Mouse (Mus musculus) brain, embryonic 18.5 days (tissue): ENCODE data around the gene Rpl18.
A peak's percentile ranks its signal among the peaks of the same experiment; 100 is the strongest.

Experiments used
- DNase-seq: peaks from one replicate; pipeline ENCODE4 v3.0.0-alpha.2; 2012; ENCODE audit warnings: low read depth, low spot score

Gene Rpl18

DNA sequence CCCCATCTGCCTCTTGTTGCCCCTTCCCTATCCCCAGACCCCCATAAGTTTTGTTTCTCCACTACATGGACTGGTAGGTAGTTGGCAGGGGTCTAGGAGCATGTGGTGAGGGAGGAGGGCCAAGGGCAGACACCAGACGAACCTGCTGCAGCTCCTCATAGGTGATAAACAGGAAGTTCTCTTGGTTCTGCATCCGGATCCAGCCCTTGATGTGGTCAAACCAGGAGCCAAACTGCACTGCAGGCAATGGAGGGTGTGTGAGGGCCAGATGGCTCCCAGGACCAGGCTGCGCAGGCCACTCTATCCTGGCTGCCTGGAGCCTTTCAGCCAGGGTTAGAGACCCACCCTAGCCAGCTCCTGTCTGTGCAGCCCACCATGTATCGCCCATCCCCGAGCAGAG is 18.2 kb downstream of the Rpl18 start:
- no peak for DNase-seq

DNA sequence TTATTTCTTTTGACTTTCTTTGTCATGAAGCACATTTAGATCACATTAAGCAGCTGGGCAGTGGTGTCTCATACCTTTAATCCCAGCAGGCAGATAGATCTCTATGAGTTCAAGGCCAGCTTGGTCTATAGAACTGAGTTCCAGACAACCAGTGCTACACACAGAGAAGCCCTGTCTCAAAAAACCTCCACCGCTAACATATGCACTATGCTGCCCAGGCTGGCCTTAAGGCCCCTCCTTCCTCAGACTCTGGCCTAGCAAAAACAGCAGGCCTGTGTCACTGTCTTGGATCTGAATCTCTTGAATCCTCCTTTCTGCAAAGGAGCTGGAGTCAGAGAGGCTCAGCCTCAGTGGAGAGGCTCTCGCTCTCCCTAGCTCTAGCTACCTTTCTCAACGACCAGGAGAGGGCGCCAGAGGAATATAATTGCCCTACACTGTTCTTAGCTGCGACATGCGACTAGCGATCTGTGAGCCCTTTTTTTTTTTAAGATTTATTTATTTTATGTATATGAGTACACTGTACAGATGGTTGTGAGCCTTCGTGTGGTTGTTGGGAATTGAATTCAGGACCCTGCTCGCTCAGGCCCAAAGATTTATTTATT is 24.0 kb downstream of the Rpl18 start:
- peak; percentile 73 for DNase-seq

DNA sequence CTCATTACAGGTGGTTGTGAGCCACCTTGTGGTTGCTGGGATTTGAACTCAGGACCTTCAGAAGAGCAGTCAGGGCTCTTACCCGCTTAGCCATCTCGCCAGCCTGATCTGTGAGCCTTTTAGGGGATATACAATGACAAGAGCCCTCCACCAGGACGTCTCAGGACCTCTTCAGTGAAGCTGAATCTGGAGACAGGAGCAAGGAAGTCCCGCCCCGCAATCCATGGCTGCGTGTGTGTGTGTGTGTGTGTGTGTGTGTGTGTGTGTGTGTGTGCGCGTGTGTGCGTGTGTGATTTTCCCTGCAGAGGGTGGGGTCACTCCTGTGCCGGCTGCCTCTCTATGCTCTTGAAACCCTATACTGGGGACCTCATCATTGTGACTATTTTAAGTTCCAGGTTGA is 24.6 kb downstream of the Rpl18 start:
- no peak for DNase-seq

DNA sequence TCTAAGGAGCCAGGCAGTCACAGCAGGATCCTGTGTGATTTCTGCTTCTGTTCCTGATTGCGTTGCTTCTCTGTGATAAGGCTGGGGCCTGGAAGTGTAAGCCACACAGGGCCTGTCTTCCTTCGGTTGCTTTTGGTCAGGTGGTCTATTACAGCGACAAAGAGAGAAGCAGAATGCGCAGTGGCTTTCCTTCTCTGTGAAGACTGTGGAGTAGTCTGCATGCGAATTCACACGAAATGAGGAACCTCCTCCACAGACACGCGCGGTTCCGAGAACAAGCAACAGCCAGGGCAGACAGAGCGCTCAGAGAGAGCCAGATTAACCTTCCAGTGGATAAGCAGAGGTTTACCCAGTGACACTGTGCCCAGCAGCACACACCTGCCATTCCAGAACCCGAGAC is 26.1 kb downstream of the Rpl18 start:
- DNase-seq, result no peak

DNA sequence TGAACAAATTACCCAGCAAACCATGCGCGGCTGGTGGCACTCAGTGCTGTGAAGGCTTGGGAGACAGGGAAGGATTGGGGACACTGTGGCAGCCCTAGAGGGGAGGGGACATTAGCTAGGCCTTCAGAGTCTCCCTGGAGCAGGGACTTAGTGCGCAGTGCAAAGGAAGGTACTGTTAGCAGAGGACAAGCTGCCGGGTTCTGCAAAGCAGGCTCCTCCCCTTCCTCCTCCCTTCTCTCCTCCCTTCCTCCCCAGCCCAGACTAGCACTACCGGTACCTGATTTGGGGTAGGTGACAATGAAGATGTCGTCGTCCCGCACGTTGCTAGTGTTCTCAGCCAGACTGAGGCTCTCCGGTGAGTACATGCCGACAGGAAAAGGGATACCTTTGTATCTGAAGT is 26.5 kb downstream of the Rpl18 start:
- DNase-seq, result no peak

DNA sequence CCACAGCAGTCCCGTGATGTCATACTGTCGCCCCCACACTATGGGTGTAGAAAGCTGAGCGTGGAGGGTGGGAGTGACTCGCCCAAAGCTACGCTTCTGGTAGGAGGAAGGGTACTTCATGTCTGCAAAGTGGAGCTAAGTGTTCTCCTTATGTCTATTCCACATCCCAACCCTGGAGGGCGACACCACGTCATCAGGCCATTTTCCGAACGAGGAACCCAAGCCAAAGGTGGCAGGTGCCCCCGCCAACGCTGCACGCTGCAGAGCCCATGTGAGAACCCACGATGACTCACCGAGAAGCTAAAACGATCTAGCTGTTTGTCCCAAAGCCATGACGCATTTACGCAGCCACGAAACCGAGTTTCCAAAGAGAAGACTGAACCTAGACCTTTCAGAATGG is 27.1 kb downstream of the Rpl18 start:
- no peak for DNase-seq

DNA sequence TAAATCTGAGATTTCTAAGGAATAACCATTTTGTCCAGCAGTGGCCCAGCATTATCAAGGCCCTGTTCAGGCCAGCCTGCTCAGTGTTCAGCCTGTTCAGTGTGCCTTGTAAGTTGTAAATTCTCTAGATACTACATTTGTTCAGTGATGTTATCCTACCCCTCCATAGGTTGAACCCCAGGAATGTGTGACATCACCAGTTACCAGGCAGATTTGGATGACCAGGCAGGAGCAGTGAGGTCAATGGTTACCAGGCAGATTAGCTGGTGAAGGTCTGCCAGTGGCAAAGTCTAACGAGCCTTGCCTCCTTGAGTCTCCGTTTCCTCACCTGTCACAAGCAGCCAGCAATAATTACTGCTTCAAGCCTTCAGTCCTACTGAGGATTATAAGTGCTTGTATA is 29.1 kb downstream of the Rpl18 start:
- DNase-seq, result no peak

DNA sequence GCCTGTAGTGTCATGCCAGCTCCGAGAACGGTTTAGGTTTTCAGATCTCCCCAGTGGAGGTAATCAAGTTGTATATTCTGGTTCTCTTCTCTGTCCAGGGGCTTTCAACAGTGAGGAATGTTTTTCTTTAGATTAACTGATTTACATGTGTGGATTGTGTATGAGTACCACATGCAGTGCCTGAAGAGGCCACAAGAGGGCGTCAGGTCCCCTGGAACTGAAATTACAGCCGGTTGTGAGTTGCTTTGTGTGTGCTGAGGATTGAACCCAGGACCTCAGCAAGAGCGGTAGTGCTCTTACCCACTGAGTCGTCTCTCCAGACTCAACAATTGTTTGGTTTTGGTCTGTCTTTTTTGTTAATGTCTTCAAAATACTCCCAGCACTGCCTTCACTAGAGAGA is 31.3 kb downstream of the Rpl18 start:
- DNase-seq, result no peak

DNA sequence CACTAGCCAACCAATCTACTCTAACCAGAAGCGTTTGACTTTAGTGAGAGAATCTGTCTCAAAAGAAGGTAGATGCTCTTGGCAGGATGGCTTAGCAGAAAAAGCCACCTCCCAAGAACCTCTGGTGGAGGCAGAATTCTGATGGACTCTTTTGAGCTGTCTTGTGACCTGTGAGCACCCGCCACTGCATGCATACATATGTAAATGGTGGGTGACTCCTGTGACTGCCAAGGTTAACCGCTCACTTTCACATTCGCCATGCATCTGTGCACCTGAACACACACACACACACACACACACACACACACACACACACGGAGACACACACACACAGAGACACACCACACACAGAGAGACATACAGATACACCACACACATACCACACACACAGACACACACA is 32.2 kb downstream of the Rpl18 start:
- no peak for DNase-seq

DNA sequence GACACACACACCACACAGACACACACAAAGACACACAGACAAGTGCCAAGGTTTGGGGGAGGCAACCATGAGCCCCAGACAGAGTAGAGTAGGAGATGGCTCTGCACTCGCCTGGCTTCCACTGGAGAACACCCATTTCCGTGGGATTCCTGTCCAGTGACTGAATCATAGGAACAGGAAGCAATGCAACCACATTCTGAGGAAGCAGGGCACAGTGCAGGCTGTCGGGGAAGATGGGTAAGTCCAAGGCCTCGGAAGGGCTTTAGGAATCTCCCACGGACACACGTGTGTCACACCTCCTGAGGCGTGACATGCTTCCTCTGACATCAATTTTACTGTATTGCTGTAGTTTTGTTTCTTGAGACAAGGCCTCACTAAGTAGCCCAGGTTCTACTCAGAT is 32.9 kb downstream of the Rpl18 start:
- no peak for DNase-seq

DNA sequence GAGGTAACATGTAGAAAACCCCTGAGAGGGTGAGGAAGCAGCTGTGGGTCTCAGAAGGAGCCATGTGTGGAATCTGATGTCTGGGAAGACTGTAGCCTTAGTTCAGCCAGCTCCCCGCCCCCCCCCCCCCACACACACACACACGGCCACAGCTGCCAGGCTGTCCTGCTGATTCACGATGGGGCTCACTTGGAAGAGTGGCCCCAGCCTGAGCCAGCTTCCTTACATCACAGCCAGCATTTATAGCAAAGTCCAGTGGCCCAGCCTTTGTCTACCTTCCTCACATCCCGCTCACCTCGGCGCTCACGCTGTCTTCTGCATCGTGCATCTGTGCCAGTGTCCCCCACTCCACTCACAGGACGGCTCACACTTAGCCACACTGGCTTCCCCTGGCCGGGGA is 34.1 kb downstream of the Rpl18 start:
- DNase-seq, result no peak

DNA sequence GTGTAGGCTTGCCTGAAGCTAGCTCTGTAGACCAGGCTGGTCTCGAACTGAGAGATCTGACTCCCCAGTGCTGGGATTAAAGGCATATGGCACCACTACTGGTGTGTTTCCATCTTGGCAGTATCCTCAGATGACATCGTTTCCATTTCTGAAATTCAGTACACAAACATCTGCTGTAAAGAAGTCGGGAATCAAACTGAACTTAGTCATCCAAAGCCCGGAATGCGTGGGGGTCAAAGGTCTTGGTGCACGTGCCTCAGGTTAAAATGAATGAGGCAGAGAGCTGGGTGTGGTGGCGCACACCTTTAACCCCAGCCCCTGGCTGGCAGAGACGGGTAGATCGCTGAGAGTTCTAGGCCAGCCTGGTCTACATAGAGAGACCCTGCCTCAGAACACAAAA is 34.9 kb downstream of the Rpl18 start:
- DNase-seq, result no peak

DNA sequence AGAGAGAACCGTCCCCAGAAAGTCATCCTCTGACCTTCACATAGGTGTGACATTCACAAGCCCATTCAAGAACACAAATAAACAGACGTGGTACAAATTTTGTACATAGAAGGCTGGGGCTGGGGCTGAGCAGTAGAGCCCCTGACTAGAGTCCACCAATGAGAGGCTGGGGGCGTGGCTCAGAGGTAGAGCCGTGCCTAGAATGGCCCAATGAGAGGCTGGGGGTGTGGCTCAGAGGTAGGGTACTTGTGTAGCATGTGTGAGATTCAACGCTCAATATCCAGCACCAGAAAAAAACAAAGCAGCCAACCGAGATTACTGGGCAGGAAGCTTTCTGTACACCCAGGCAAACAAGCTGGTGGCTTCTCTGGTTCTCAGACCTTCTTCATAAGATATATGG is 40.4 kb downstream of the Rpl18 start:
- DNase-seq, result no peak

DNA sequence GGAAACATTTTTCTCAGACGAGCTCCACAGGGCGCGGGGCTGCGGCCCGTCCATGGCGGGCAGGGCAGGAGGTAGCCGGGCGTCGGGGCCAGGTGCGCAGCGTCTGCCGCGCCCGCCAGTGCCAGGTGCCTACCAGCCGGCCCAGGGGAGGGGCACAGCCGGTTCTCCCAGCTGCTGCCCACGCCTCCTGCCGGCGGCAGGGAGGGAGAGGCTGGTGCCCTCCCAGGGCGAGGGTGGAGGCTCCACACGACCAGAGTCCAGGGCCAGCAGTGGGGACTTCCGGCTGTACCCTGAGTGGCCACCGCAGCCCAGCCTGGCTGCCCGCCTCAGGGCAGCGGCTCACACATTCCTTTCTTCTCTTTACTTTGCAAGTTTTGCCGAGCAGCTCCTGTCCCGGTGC is 44.1 kb downstream of the Rpl18 start:
- DNase-seq, result no peak

DNA sequence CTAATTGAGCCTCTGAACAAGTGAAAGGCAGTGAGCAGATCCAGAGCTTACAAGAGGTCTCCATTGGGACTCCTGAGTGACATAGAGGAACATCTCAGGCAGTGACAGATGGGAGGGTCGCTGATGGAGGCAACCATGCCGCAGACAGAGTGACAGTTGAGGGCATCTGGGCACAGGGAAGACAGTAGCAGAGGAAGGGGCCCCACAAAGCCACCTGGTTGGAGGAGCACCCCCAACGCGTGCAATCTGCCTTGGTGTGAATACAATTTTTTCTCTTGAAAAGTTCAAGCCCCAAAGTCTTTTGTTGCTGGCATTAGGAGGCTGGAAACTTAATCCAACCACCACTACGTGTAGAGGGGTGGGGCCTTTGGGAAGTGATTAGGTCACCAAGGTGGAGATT is 44.9 kb downstream of the Rpl18 start:
- DNase-seq, result no peak

DNA sequence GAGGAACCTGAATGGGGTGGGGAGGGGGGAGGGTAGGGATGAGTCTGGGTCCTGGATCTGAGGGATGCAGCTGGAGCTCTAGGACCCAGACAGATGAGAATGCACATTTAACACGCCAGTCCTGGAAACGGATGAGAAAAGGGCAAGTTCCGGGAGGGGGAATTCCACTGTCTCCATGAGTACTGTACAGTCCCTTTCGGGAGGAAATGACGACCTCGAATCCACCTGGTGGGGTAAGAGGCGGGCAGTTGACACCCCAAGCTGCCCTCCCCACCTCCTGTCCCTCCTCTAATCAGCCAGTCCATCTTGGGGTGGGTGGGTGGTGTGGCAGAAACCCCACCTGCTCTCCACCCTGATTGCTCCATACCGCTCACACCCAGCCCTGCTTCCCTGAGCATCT is 50.7 kb downstream of the Rpl18 start:
- DNase-seq, result no peak

DNA sequence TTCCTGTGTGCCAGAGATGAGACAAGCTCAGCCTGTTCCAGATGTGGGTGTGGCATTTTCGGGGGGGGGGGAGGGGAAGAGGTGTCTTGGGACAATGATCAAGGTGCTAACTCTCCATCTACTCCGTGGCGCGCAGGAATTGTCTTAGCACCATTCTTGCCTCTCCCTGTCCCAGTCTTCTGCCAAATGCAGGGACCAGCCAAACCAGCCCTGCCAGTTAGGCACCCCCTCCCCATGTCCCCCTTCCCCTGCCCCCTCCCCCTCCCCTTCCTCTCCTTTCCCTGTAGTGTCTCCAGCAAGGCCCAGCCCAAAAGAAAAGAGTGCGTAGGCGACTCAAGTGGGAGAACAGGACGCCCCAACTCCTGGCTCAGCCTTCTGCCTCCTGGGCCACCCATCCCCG is 51.5 kb downstream of the Rpl18 start:
- DNase-seq, result no peak

DNA sequence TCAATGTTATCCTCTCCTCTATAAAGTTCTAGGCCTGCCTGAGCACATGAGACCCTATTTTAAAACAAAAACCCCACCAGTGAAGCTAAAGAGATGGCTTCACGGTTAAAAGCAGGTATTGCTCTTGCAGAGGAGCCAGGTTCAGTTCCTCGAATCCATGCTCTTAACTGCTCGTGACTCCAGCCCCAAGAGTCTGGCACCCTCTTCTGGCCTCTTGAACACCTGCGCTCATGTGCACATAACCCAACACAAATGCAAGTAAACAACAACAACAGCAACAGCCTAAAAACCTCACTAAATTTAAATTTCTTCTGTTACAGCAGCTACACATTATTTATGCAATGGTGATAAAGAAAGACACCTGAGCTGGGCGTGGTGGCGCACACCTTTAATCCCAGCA is 52.2 kb downstream of the Rpl18 start:
- no peak for DNase-seq
